Mouse (Mus musculus) common myeloid progenitor, adult 5-6 weeks (primary cell): Measurements from ENCODE around the gene Cd300ld5. TPM values are rescaled to one million over a fixed set of nuclear protein-coding genes. Genes with fewer than 3 reads are reported as not detected.
A peak's percentile ranks its signal among the peaks of the same experiment; 100 is the strongest.
"Not testable (repeated sequence)": the region's sequence is repeated elsewhere in the genome, so short reads cannot be mapped to it uniquely, and the experiment has no call there.

Experiments used
- ATAC-seq: replicated peaks from 2 replicates; pipeline ENCODE4 v1.8.0; 2016; ENCODE audit warnings: low read depth, mild to moderate bottlenecking, moderate TSS enrichment, inconsistent platforms; ENCODE audit not compliant: poor library complexity, severe bottlenecking
- total RNA-seq: library from RNA; stranded (forward); fragments of 200-1000, 187-1606 nt; gene quantifications from 2 replicates; pipeline ENCODE4 v1.2.3, GENCODE M21; 2017

Gene Cd300ld5
- not detected in 2 replicates for total RNA-seq

DNA sequence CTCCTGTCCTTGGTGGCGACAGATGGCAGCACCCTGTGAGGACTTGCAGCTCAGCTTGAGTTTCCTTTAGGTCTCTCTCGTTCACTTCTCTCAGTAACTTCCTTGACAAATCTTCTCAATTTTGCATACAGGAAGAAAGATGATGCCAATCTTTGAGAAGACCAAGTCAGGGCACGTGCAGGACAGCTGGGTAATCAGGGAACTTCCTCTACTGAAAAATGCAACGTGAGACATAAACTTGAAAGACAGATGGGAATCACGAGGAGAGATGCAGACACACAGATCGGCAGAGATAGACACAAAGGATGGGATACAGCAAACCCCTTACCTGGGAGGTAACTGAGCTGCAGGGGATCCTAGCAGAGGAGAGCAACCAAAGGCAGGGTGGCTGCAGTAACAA lies at the start of gene Cd300ld5:
Gene Cd300ld5, minus strand, starts transcription at position 101 of the 400 bp plus-strand sequence.
- not testable (repeated sequence) for ATAC-seq

DNA sequence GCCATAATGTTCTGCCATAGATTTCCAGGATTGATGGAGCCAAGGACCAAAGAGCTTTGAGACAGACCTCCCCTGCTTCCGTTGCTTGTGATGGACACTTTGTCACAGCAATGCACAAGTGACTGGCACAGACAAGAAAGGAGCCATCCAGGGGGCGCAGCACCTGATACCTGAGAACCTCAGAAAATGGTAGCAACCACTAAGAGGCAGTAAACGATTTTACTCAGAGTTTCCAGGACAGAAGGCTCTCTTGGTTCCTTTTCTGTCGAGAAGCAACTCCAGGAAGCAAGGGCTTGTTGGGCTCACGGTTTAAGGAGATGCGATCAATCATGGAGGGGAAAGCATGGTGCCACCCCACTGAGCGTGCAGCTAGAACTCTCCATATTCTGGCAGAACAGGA lies 48.6 kb upstream of the Cd300ld5 start:
- ATAC-seq = no peak

DNA sequence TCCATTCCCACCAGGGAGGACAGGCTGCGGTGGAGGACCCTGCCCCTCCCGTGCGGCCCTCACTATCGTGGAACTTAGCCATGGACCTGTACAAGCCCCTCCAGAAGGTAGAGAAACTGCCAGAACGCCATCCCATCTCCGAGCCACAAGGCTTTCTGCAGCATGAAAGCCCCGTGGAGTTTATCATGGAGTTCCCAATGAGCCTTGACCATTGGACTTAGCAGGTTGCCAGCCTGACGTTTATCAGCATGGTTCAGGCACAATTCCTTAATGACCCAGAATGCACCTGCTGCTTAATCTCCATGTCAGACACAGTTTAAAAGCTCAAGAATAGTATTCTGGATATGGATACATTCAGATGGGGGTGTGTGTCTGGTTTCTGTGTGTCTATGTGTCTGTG lies 47.5 kb upstream of the Cd300ld5 start:
- no peak for ATAC-seq

DNA sequence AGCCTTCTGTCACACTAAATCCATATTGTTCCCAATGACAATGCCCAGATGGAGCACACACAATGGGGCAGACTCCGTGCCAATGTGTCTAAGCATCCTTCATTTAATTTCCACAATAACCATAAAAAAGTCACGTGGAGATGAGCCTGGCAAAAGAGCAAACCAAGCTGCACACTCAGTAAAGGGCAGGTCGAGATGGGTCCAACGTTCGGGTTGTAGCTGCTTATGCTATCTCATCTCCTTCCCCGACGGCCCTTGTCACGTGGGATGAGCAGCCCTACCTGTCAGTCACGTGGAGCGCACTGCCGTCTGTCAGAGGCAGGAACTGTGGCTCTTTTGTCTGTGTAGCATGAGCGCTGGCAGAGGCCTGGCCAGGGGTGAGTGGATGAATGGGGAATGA lies 47.0 kb upstream of the Cd300ld5 start:
- no peak for ATAC-seq

DNA sequence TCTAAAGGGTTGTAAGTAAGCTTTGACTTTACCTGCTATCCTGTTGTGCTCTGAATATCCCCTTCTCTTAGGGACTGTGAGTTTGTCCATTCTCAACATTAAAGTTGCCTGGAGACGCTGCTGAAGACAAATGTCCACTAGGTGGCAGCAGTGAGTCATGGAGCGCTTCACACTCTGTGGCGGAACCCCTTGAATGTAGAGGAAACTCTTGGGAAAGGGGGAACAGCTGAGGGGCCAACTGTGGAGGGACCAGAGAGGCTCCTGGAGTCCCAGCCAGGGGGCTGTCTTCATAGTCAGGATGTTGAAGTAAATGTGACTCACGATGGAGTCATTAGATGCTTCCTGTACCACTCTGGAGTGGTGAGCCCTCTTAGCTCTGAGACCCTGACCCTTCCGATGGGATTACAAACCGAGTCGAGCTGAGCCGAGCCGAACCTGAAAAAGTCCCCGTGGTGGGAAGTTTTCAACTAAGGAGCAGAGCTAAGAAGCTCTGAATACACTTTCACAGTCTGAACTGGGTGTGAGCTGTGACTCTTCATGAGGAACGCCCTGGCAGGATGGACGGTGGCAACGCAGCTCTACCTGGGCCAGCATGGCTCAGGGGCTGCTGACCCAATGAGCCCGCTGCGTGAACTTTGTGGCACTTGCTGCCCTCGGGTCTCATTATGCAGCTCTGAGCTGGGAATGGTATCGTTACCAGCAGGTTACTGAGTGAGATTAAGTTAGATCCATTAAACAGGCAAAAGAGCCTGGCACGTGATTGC lies 46.0 kb upstream of the Cd300ld5 start:
- ATAC-seq = peak; percentile 82

DNA sequence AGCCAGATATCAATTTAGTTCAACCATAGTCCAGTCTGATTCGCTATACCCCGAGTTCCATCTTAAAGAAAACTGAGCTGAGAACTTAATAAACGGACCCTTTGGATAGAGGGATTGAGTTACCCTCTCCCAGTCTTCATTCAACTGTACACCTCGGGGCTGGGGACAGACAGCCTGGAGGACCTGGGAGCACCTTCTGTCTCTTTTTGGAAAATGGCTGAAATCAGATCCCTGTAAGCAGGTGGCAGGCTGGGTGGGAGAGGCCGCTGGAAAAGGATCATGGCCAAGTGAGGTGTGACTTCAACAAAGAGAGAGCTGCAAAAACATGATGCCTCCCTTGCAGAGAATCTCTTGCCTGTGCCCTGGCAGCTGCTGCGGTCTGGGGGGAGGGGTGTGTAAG lies 44.6 kb upstream of the Cd300ld5 start:
- ATAC-seq = no peak

DNA sequence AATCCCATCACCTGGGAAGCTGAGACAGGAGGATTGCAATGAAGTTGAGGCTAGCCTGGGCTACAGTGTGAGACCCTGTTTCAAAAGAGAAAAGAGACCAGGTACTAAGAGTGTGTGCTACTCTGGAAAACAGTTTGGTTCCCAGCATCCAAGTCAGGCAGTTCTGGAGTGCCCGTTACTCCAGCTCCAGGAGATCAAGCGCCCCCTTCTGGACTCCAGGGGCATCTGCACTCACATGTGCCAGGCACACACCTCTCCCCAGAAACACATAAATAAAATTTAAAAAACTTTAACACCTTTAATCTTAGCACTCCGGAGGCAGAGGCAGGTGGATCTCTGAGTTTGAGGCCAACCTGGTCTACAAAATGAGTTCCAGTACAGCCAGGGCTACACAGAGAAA lies 43.8 kb upstream of the Cd300ld5 start:
- ATAC-seq = no peak

DNA sequence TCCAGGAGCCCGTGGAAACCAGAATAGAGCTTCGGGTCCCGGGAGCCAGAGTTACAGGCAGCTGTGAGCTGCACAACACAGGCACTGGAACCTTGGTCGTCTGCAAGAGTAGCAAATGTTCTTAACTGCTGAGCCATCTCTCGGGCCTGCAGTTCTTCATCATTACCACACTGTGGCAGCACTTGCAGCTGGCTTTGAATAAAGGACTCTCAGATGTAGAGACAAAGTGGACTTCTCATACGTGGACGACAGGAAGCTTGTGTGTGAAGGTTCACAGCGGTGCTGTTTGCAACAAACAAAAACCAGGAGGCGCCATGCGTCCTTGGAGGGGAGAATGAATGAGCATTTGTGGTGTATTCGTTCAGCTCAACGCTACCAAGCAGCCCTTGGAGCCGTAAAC lies 43.3 kb upstream of the Cd300ld5 start:
- ATAC-seq = peak; percentile 76

DNA sequence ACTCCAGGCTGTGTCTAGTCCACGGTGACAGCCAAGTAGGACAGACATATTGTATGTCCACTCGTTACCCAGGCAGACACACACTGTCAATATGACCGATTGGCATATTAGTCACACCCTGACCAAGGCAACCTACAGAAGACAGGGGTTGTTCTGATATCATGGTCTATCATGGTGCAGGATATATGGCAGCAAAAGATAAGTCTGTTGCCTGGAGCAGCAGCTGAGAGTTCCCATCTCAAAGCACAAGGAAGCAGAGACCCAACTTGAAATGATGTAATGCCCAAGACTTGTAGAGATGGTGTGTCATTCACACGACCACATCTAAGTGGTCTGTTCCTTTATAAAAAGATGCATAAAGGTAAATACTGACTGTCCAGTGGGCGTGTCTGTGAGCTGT lies 41.1 kb upstream of the Cd300ld5 start:
- ATAC-seq = no peak

DNA sequence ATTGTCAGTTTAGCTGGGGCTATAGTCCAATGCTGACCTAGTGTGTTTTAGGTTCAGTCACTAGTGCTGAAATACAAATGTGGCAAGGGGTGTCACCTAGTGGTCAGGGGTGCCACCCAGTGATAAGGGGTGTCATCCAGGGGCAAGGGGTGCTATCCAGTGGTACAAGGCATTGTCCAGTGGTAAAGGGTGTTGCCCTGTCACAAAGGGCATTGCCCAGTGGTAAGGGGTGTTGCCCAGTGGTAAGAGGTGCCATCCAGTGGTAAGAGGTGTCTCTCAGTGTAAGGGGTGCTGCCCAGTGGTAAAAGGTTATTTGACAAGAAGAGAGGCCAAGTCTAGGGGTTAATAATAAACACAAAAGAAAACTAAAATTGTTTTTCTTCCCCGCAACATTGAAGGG lies 39.9 kb upstream of the Cd300ld5 start:
- ATAC-seq = no peak

DNA sequence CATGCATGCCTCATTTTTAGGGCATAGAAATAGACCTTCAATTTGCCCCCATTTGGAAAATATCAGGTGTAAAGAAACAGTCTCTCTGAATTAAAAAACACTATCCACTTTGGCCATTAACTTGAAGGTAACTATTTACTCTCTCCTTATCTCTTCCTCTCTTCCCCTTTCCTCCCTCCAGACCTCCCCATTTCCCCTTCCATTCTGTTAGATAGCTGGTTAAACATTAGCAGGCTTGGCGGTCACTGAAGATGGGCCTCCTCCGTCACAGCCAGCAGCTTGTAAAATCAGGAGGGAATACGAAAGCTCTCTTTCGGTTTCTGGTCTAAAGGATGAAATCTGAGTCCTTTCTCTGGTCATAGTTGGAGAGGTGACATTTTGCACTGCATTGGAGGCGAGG lies 38.3 kb upstream of the Cd300ld5 start:
- no peak for ATAC-seq

DNA sequence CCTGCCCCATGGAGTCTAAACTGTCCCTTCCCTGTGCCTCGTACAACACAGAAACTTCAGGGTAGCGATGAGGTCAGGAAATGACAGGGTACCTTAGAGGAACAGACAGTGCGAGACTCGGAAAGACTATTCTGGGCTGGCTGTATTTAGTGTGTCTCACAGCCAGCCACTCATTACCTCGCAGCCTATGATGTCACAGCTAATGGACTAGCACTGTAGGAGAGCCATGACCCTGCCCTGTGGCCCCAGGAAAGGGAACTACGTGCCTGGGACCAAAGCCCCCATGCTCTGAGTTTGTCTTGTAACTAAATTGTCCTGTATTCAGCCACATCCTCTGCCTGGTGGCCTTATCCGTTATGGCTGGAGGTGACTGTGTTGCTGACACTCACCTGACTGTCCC lies 37.8 kb upstream of the Cd300ld5 start:
- ATAC-seq = no peak

DNA sequence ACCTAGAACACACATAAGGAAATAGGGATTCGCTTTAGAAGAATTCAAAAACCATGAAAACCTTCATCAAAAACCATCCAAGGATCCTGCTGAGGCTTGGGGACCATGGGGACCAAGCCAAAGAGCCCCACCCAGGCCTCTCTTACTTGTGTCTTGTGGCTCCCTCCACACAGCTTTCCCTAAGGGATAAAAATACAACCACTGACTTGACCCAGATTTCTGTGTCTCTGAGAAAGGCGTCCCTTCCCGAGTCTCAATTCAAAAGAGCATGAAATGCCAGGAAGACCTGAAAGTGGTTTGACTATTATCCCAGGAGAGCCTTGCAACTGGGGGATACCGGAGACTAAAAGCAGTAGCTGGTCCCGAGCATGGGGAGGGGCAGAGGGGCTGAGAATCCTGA lies 35.4 kb upstream of the Cd300ld5 start:
- no peak for ATAC-seq

DNA sequence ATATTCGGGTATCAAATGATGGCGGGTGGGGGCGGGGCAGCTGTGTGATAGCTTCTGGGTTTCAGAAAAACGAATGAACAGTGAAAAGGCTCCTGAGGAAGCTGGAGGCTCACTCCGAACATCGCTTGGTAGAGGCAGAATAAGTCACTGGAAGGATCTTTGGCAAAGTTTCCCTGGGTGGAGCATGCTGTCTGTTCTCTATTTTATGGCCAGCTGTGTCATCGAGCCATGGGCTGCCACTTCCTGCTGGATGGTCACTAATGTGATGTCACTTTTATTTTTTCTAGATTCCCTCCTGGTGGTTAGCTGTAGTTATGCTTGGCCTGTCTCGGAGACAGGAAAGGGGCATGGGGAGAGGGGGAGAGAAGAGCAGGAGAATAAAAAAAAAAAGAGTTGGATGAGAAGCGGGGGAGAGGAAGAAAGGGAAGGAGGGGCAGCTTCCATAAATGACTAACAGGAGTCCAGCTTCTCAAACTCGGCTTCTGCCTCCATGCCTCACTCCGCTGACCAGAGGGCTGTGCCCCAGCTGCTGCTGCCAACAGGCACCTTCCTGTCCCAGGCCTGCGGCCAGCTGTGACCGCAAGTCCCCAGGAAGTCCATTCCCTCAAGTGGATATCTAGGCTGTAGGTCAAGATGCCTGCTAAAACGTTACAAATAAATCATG lies 34.2 kb upstream of the Cd300ld5 start:
- peak; percentile 79 for ATAC-seq

DNA sequence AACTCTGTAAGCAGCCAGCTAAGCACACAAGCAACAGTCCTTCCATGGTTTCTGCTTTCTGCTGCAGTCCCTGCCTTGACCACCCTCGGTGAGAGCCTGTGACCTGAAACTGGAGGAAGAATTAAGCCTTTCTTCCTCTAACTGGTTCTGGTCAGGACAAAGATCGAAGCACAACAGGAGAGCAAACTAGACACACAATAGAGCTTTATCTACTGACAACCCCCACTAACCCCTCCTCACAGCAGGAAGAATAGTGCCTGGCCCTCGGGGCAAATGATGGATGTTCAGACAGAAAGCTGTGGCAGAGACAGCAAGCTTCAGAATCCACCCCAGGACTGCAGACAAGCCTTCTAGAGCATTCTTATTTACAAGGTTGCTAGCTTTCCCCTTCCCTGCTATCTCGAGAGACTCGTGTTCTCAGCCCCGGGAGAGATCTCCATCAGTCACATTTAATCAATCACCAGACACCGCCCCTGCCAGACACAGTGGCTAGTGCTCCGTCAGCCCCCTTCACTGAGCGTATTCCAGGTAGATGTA lies 33.5 kb upstream of the Cd300ld5 start:
- no peak for ATAC-seq

DNA sequence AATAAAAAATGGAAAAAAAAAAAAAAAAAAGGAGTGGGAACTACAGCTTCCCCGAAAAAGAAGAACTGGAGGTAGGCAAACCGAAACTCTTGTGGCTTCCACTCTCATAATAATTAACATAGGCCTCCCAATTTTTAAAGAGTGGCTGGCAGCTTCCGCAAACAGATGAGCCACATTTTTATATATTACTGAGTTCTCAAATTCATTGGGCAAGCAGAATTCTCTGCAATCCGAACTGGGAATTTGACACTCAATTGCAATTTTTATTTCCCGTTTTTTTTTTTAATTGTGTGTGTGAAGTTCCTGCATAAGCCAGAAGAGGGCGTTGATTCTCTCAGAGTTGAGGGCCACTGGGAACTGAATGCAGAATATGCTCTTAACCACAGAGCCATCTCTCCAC lies 29.2 kb upstream of the Cd300ld5 start:
- ATAC-seq = peak; percentile 45

DNA sequence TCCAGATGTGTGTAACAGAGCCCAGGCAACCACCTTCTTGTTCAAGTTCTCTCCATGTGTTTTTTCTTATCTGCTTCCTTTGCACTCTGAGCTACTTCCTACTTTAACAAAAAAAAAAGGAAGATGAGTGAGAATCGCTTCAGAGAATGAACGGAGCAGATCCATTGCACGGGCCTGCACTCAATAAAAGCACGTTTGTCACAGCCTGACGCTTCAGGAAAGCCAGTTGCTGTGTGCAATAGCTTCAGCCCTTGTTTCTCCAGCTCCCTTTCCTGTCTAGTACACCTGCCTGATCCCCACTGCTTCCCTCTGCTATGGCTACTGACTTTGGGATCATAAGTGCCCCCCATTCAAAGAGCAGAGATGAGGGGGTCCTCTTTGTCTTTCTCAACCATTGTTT lies 24.5 kb upstream of the Cd300ld5 start, which contains the start of gene Cd300e:
Gene Cd300e, minus strand, starts transcription at position 101 of the 400 bp plus-strand sequence.
- no peak for ATAC-seq

DNA sequence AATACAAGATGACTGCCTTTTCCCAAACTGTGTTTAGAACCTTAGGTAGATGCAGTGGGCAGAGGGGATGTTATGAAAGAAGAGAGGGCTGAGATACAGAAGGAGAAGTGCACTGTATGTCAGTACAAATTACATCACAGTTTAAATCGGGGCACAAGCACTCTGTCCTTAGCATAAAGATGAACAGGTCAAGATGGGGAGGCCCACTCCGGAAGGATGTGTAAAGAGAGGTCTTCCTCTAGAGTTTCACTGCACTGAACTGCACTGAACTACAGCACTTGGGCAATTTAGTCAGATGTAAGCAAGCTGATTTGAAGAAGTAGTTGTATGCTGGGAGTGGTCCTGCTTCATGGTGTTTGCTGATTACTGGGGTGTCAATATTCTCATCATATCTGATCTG lies 22.2 kb upstream of the Cd300ld5 start:
- ATAC-seq = no peak

DNA sequence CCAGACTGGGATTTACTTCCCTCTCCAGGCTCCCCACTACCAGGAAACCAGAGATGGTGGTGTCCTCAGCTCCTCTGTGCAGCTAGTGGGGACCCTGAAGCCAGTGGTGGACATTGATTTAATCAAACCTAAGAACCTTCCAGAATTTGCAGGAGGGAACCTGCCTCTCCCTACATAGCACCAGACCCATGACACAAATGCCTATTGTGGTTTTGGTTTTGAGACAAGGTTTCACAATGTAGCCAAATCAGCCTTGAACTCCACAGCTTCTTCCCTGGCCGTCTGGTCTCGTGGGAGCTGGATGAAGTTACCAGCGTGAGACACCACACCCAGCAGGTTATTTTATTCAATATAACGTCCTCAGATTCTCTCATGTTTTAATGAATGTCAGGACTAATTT lies 21.1 kb upstream of the Cd300ld5 start:
- ATAC-seq = no peak

DNA sequence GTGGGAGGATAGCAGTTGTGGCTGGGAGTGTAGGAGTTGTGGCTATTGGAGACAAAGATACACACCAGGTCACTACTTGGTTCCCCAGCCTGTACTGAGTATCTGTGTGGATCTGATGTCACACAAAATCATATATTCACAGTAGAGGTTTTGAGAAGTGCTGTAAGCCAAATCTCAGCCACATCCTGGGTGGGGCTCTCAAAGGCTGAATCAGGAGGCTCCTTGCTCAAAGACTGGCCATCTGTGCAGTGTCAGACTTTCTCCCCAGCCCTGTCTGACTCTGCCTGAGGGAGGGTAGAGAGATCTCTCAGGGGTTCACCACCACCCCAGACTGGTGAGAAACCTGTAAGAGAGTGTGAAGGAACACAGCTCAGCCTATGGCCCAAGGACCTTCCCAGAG lies 17.0 kb upstream of the Cd300ld5 start:
- no peak for ATAC-seq

DNA sequence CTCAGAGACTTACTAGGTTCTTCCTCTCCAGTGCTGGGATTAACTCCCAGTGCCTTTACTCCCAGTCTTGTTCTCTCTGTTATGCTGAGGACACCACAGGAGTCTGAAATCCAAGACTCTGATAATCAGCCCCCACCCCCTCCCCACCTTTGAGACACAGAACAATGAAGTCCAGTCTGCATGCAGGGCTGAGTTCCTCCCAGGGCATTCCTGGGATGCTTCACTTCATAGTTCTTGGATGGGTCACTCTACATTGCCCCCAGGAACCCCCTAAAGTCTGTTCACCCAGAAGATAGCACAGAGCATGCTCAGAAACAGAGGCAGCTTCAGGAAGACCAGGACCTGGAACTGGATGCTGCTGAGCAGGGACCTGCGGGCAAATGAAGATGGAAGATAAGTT lies 15.4 kb upstream of the Cd300ld5 start:
- no peak for ATAC-seq

DNA sequence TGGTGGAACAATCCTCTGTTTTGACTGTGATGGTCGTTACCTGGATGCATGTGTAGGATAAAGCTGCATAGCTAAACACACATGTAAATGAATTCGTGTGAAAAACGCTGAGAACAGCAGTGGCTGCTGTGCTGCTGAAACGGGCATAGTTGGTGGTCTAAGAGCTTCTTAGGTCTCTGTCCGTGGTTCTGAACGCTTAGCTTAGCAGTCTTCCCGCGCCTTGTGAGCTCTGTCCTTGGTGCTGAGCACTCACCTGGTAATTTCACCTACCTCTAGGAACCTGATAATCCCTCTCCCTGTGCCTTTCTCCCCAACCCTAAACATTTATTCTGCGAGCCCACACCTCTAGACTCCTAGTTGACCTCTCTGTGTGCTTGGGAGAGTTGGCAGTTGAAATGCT lies 14.6 kb upstream of the Cd300ld5 start:
- ATAC-seq = peak; percentile 86
